Mouse (Mus musculus) hematopoietic multipotent progenitor cell, adult 10-12 weeks (in vitro differentiated cells): ENCODE results near the gene Cryzl1. TPM values are rescaled to one million over a fixed set of nuclear protein-coding genes. Genes with fewer than 3 reads are reported as not detected.

Source experiments
- polyA plus RNA-seq: library from polyadenylated mRNA; stranded (reverse); fragments of >175 nt; gene quantifications from 2 replicates; pipeline ENCODE4 v1.2.3, GENCODE M21; 2012; ENCODE audit warnings: low replicate concordance

Cryzl1 gene
- polyA plus RNA-seq, result 1.2 and 4.7 TPM in 2 replicates

GRCm38 (mm10) chr16:91728123-91729065 is at the start of gene Cryzl1:
TSS of gene Cryzl1 (minus strand) at chr16:91728975.

GRCm38 (mm10) chr16:91729066-91729482 is 299 bp upstream of the Cryzl1 start, which contains the start of gene Itsn1:
TSS of gene Itsn1 (plus strand) at chr16:91729281.

GRCm38 (mm10) chr16:91688619-91689334 is 40.0 kb downstream of the Cryzl1 start, which contains the start of gene Donson:
TSS of gene Donson (minus strand) at chr16:91688770.

GRCm38 (mm10) chr16:91647461-91648219 is 81.1 kb downstream of the Cryzl1 start, which contains the start of gene Son:
TSS of gene Son (plus strand) at chr16:91647506.

GRCm38 (mm10) chr16:91646681-91647419 is 81.9 kb downstream of the Cryzl1 start, which contains the start of gene Gart:
TSS of gene Gart (minus strand) at chr16:91646952.

Other genes starting within 250 kb of the Cryzl1 start
- 24.0 and 33.7 TPM in 2 replicates for gene Ifnar1, start 243.7 kb downstream of the Cryzl1 start, polyA plus RNA-seq
- gene Ifngr2, start 181.9 kb downstream of the Cryzl1 start, polyA plus RNA-seq, result 28.8 and 98.8 TPM in 2 replicates
- gene Tmem50b, start 131.2 kb downstream of the Cryzl1 start, polyA plus RNA-seq, result 4.2 and 6.8 TPM in 2 replicates
- 1.1 and 1.7 TPM in 2 replicates for gene Dnajc28, start 109.9 kb downstream of the Cryzl1 start, polyA plus RNA-seq
- gene Gart, start 82.0 kb downstream of the Cryzl1 start, polyA plus RNA-seq, result 76.5 and 127 TPM in 2 replicates
- gene Son, start 81.5 kb downstream of the Cryzl1 start, polyA plus RNA-seq, result 56.1 and 84.0 TPM in 2 replicates
- gene Donson, start 40.2 kb downstream of the Cryzl1 start, polyA plus RNA-seq, result 25.3 and 66.5 TPM in 2 replicates
- 38.3 and 39.5 TPM in 2 replicates for gene Itsn1, start 306 bp upstream of the Cryzl1 start, polyA plus RNA-seq